Mouse (Mus musculus) MEL (cell line): Measurements from ENCODE around the gene Stom. TPM values are rescaled to one million over a fixed set of nuclear protein-coding genes. Genes with fewer than 3 reads are reported as not detected.

Experiments used
- DNase-seq: peaks from one replicate; pipeline ENCODE4 v3.0.0; 2011; ENCODE audit warnings: low read depth, low spot score
- H3K27ac ChIP-seq: 2 replicates; pipeline ENCODE4 v1.5.1; 2012; ENCODE audit warnings: low read depth, mild to moderate bottlenecking, control low read depth, low read length, moderate library complexity; ENCODE audit not compliant: control insufficient read depth
- H3K27me3 ChIP-seq, 2 experiments: fragments of 150-350 bp in 1 of 2; sonication (generic) in 1 of 2; 2 replicates each; pipeline ENCODE4 v1.6.1; 2012; ENCODE audit warnings: low read length in 2 of 2, mild to moderate bottlenecking in 2 of 2, improper control_type of control experiment in 1 of 2, moderate library complexity in 1 of 2; ENCODE audit not compliant: insufficient read depth in 2 of 2, control insufficient read depth in 1 of 2
- H3K36me3 ChIP-seq, 2 experiments: 2 replicates each; pipeline ENCODE4 v1.6.1; 2012 to 2014; ENCODE audit warnings: low read length in 2 of 2, improper control_type of control experiment in 1 of 2, inconsistent platforms in 1 of 2, mild to moderate bottlenecking in 1 of 2; ENCODE audit not compliant: insufficient read depth in 2 of 2, control insufficient read depth in 1 of 2
- H3K4me1 ChIP-seq, 2 experiments: fragments of 150-350 bp in 1 of 2; sonication (generic) in 1 of 2; 2 replicates each; pipeline ENCODE4 v1.6.1; 2012; ENCODE audit warnings: low read length in 2 of 2, improper control_type of control experiment in 1 of 2, mild to moderate bottlenecking in 1 of 2; ENCODE audit not compliant: insufficient read depth in 2 of 2, control insufficient read depth in 1 of 2
- H3K4me3 ChIP-seq, 2 experiments: fragments of 150-350 bp in 1 of 2; sonication (generic) in 1 of 2; 2 replicates each; pipeline ENCODE4 v1.5.1; 2012; ENCODE audit warnings: low read depth in 2 of 2, low read length in 2 of 2, mild to moderate bottlenecking in 2 of 2, moderate library complexity in 2 of 2, control low read depth in 1 of 2, improper control_type of control experiment in 1 of 2; ENCODE audit not compliant: control insufficient read depth in 1 of 2, insufficient read depth in 1 of 2
- H3K79me2 ChIP-seq: 2 replicates; pipeline ENCODE4 v1.6.1; 2012; ENCODE audit warnings: mild to moderate bottlenecking, low read length, moderate library complexity; ENCODE audit not compliant: control insufficient read depth, poor library complexity, insufficient read depth
- H3K9ac ChIP-seq: 2 replicates; pipeline ENCODE4 v1.6.1; 2012; ENCODE audit warnings: low read depth, mild to moderate bottlenecking, control low read depth, low read length, moderate library complexity; ENCODE audit not compliant: control insufficient read depth, poor library complexity, severe bottlenecking
- H3K9me3 ChIP-seq: fragments of 150-350 bp; sonication (generic); replicated peaks from 2 replicates; pipeline ENCODE4 v1.6.1; 2012; ENCODE audit warnings: mild to moderate bottlenecking, low read length, improper control_type of control experiment, moderate library complexity; ENCODE audit not compliant: insufficient read depth
- BHLHE40 ChIP-seq: IDR thresholded peaks from 2 replicates; pipeline ENCODE4 v1.6.1; 2012; ENCODE audit warnings: low read depth, mild to moderate bottlenecking, inconsistent platforms, low read length, improper control_type of control experiment, borderline replicate concordance
- CHD1 ChIP-seq: IDR thresholded peaks from 2 replicates; pipeline ENCODE4 v1.6.1; 2012; ENCODE audit warnings: low read depth, mild to moderate bottlenecking, inconsistent platforms, low read length, improper control_type of control experiment
- CHD2 ChIP-seq: IDR thresholded peaks from 2 replicates; pipeline ENCODE4 v1.6.1; 2011; ENCODE audit warnings: low read length, improper control_type of control experiment
- ELF1 ChIP-seq: IDR thresholded peaks from 2 replicates; pipeline ENCODE4 v1.6.1; 2014; ENCODE audit warnings: low read depth, mild to moderate bottlenecking, inconsistent platforms, low read length, improper control_type of control experiment, moderate library complexity
- ETS1 ChIP-seq: IDR thresholded peaks from 2 replicates; pipeline ENCODE4 v1.6.1; 2012; ENCODE audit warnings: low read depth, mild to moderate bottlenecking, inconsistent platforms, low read length, improper control_type of control experiment, moderate library complexity
- HCFC1 ChIP-seq: IDR thresholded peaks from 2 replicates; pipeline ENCODE4 v1.6.1; 2012; ENCODE audit warnings: low read depth, mild to moderate bottlenecking, inconsistent platforms, low read length, improper control_type of control experiment, moderate library complexity
- JUND ChIP-seq: IDR thresholded peaks from 2 replicates; pipeline ENCODE4 v1.6.1; 2011; ENCODE audit warnings: low read depth, mild to moderate bottlenecking, improper control_type of control experiment, low read length
- MAX ChIP-seq: IDR thresholded peaks from 2 replicates; pipeline ENCODE4 v1.6.1; 2011; ENCODE audit warnings: low read length, improper control_type of control experiment
- MEF2A ChIP-seq: IDR thresholded peaks from 2 replicates; pipeline ENCODE4 v1.6.1; 2014; ENCODE audit warnings: low read depth, mild to moderate bottlenecking, inconsistent platforms, low read length, improper control_type of control experiment; ENCODE audit not compliant: poor library complexity, insufficient replicate concordance, severe bottlenecking; ENCODE audit errors: extremely low read depth
- MXI1 ChIP-seq: IDR thresholded peaks from 2 replicates; pipeline ENCODE4 v1.6.1; 2011; ENCODE audit warnings: mild to moderate bottlenecking, low read depth, low read length, improper control_type of control experiment
- MYB ChIP-seq: IDR thresholded peaks from 2 replicates; pipeline ENCODE4 v1.6.1; 2011; ENCODE audit warnings: mild to moderate bottlenecking, low read depth, low read length, improper control_type of control experiment
- POLR2AphosphoS2 ChIP-seq: IDR thresholded peaks from 2 replicates; pipeline ENCODE4 v1.6.1; 2011; ENCODE audit warnings: low read length, improper control_type of control experiment
- POLR2AphosphoS5 ChIP-seq: IDR thresholded peaks from 2 replicates; pipeline ENCODE4 v1.6.1; 2012; ENCODE audit warnings: low read depth, borderline replicate concordance, mild to moderate bottlenecking, inconsistent platforms, low read length, moderate library complexity, mixed read lengths
- RCOR1 ChIP-seq: IDR thresholded peaks from 2 replicates; pipeline ENCODE4 v1.6.1; 2012; ENCODE audit warnings: low read depth, mild to moderate bottlenecking, inconsistent platforms, low read length, improper control_type of control experiment
- SIN3A ChIP-seq: IDR thresholded peaks from 2 replicates; pipeline ENCODE4 v1.6.1; 2012; ENCODE audit warnings: low read length, improper control_type of control experiment, inconsistent platforms
- TAL1 ChIP-seq: IDR thresholded peaks from 2 replicates; pipeline ENCODE4 v1.6.1; 2012; ENCODE audit warnings: mild to moderate bottlenecking, inconsistent platforms, low read length, moderate library complexity, mixed read lengths
- TBP ChIP-seq: IDR thresholded peaks from 2 replicates; pipeline ENCODE4 v1.8.0; 2011; ENCODE audit warnings: low read depth, low read length, improper control_type of control experiment
- UBTF ChIP-seq: IDR thresholded peaks from 2 replicates; pipeline ENCODE4 v1.6.1; 2012; ENCODE audit warnings: low read depth, mild to moderate bottlenecking, inconsistent platforms, low read length, improper control_type of control experiment, moderate library complexity, borderline replicate concordance; ENCODE audit not compliant: insufficient read depth
- ZC3H11A ChIP-seq: IDR thresholded peaks from 2 replicates; pipeline ENCODE4 v1.6.1; 2012; ENCODE audit warnings: low read depth, mild to moderate bottlenecking, inconsistent platforms, low read length, improper control_type of control experiment
- ZNF384 ChIP-seq: IDR thresholded peaks from 2 replicates; pipeline ENCODE4 v1.6.1; 2012; ENCODE audit warnings: low read depth, mild to moderate bottlenecking, inconsistent platforms, low read length, improper control_type of control experiment
- polyA plus RNA-seq, 2 experiments: library from polyadenylated mRNA; stranded (reverse) in 1 of 2; unstranded in 1 of 2; fragments of >175 nt in 1 of 2; fragments of >200 nt in 1 of 2; gene quantifications; 2 replicates each; pipeline versions ENCODE4 v1.2.1 to v1.2.4; 2012; ENCODE audit warnings: low replicate concordance in 2 of 2, low read depth in 1 of 2; ENCODE audit not compliant: insufficient read length in 2 of 2, insufficient read depth in 1 of 2, missing spikeins in 1 of 2
- total RNA-seq: library from RNA; depleted of rRNA; stranded (reverse); fragments of 300-350 nt; gene quantifications from 2 replicates; pipeline ENCODE4 v1.2.3, GENCODE M21; 2012

Stom gene
- total and polyA plus RNA-seq, 3 experiments, result 28.0 to 49.4 TPM; not detected in 1

DNA sequence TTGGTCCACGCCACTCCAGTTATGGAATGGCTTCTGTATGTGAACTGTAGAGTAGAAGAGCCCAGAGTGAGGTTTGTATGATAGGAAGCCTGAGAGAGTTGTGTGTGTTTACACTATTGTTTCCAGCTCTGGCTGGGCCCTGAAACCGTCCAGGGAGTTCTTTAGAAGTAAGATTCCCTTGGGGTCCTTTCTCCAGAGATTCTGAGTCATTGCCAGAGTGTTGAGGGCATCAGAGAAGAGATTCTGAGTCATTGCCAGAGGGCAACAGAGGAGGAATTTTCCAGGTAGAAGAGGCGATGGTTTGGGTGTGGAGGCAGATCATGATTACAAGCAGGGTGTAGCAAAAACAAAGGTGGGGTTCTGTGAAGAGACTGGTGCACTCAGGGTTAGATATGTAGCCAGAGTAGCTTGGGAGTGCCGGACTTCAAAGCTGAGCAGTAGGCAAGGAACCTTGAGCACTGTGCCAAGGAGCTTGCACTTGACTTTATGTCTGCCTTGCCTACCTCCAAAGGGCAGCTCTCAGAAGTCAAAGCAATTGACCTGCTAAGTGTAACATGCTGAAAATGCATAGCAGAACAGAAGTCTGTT is 26.8 kb downstream of the Stom start:
- H3K27ac ChIP-seq, result no peak overlapping the region
- no peak for TF ChIP-seq SIN3A
- TF ChIP-seq UBTF, result no peak
- TF ChIP-seq TAL1, result no peak
- TF ChIP-seq MEF2A, result no peak
- no peak for TF ChIP-seq ZNF384
- no peak for TF ChIP-seq RCOR1
- no peak for TF ChIP-seq TBP
- no peak for TF ChIP-seq ETS1
- no peak for TF ChIP-seq CHD1
- TF ChIP-seq CHD2, result no peak
- no peak for TF ChIP-seq MXI1
- no peak for TF ChIP-seq HCFC1
- H3K4me3 ChIP-seq, result no peak overlapping the region
- no peak for DNase-seq
- no peaks in the 10 kb centered on the region for H3K79me2 ChIP-seq
- H3K36me3 ChIP-seq, result no peaks in the 10 kb centered on the region; a peak in 1 of 4 replicates
- H3K9me3 ChIP-seq, result no peaks in the 10 kb centered on the region
- no peak overlapping the region for H3K9ac ChIP-seq
- no peaks in the 10 kb centered on the region for H3K27me3 ChIP-seq
- no peaks in the 10 kb centered on the region for H3K4me1 ChIP-seq

DNA sequence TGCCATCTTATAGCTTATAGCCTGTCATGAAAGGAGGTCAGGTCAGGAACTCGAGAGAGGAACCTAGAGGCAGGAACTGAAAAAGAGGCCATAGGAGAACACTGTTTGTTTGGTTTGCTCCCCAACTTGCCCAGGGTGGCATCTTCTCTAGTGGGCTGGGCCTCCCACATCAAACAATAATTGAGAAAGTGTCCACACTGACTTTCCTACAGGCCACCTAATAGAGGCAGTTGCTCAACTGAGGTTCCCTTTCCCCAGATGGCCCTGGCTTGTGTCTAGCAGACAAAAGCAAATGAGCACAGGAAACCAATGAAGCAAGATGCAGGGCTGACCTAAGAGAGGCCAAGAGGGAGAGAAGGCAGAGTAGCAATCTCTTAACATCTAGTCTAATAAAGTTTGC is 28.6 kb downstream of the Stom start:
- H3K79me2 ChIP-seq, result no peaks in the 10 kb centered on the region
- no peak overlapping the region for H3K4me3 ChIP-seq
- no peak for TF ChIP-seq UBTF
- TF ChIP-seq BHLHE40, result no peak
- no peak for TF ChIP-seq POLR2AphosphoS5
- no peak for TF ChIP-seq JUND
- TF ChIP-seq ZC3H11A, result no peak
- TF ChIP-seq MAX, result no peak
- TF ChIP-seq HCFC1, result no peak
- no peak for TF ChIP-seq MYB
- no peak for TF ChIP-seq CHD2
- no peak for TF ChIP-seq ELF1
- no peak for TF ChIP-seq MXI1
- no peak for TF ChIP-seq POLR2AphosphoS2
- no peaks in the 10 kb centered on the region for H3K27me3 ChIP-seq
- no peaks in the 10 kb centered on the region for H3K4me1 ChIP-seq
- H3K36me3 ChIP-seq, result no peaks in the 10 kb centered on the region
- H3K9me3 ChIP-seq, result no peaks in the 10 kb centered on the region
- H3K9ac ChIP-seq, result no peak overlapping the region
- no peak for DNase-seq
- H3K27ac ChIP-seq, result no peak overlapping the region
